Mouse (Mus musculus): ENCODE data around the gene Fam47e. TPM values are rescaled to one million over a fixed set of nuclear protein-coding genes. Genes with fewer than 3 reads are reported as not detected.

Gene Fam47e
- polyA plus RNA-seq, 1 experiment from 2014 or later = 0.18 TPM

DNA sequence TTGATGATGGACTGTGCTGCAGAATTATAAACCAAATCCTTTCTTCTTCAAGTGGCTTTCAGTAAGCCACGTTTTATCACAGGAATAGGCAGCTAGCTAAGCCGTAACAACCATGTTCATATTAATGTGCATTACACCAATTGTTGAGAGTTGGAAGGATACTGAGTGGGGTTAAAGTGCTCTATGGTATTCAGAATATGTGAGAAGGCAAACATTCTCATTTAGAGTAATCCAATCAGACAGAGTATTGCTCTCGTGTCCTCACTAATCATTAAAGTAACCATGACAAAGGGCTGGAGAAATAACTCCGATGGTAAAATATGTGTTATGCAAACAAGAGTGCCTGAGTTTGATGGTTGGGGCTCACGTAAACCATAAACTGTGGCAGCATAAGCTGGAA, 67.0 kb downstream of the Fam47e start:
- Histone ChIP-seq H3K36me3 (ENCODE audit: control insufficient read depth, insufficient read depth, low read length) (no peaks in the 10 kb centered on the region), H3K4me1 (ENCODE audit: control insufficient read depth, insufficient read depth, low read length) (no peaks in the 10 kb centered on the region), H3K9ac (ENCODE audit: low read depth, low read length) (no peak overlapping the region), H3K4me3 (ENCODE audit: low read length) (no peak overlapping the region), H3K9me3 (ENCODE audit: control insufficient read depth, low read length) (no peaks in the 10 kb centered on the region), H3K27ac (ENCODE audit: low read length) (no peak overlapping the region), H3K27me3 (replicated peaks; ENCODE audit: control insufficient read depth, insufficient read depth, low read length) (no peaks in the 10 kb centered on the region), H3K4me2 (ENCODE audit: low read depth, low read length) (no peak overlapping the region)
- 49% methylated on average over 5 of the region's 5 CpGs for WGBS
- ATAC-seq = no peak

DNA sequence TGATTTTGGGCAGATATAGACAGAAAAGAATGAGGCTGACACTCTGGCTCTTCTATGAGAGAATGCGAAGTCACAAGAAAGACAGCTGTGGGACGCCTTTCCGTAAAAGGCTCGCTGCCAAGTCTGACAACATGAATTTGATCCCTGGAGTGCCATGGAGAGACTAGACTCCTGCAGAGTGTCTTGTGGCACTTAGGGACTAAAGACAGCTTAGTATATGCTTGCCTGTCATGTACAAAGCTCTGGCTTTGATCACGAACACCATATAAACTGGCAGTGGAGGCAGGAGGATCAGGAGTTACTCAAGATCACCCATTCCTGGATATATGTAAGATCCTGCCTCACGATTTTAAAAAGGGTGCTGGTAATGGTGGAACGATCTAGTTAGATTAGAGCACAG, 73.0 kb downstream of the Fam47e start:
- Histone ChIP-seq H3K27me3 (replicated peaks; ENCODE audit: control insufficient read depth, insufficient read depth, low read length) (no peaks in the 10 kb centered on the region), H3K4me2 (ENCODE audit: low read depth, low read length) (no peak overlapping the region), H3K4me1 (ENCODE audit: control insufficient read depth, insufficient read depth, low read length) (no peaks in the 10 kb centered on the region), H3K36me3 (ENCODE audit: control insufficient read depth, insufficient read depth, low read length) (no peaks in the 10 kb centered on the region), H3K4me3 (ENCODE audit: low read length) (no peak overlapping the region), H3K27ac (ENCODE audit: low read length) (no peak overlapping the region), H3K9me3 (ENCODE audit: control insufficient read depth, low read length) (no peaks in the 10 kb centered on the region), H3K9ac (ENCODE audit: low read depth, low read length) (no peak overlapping the region)
- WGBS = 57% methylated on average over 7 of the region's 7 CpGs
- ATAC-seq = no peak

DNA sequence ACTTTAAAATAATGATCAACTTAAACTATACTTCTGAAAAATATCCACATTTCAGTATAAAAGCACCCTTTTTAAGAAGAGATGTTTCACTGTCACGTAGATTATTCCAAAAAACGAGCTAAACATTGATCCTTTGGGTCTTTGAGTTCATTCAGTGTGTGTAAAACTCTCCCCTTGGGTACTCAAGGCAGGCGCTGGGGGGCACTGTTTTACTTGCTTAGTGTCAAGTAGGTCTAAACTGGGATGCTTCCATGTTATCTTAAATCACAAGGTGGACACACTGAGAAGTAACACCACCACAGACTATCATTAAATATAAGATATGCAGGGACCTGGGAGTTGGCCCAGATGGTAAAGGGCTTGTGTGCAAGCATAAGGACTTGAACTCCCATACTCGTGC, 78.7 kb downstream of the Fam47e start:
- 63% methylated on average over 4 of the region's 4 CpGs for WGBS
- Histone ChIP-seq H3K4me2 (ENCODE audit: low read depth, low read length) (no peak overlapping the region), H3K27ac (ENCODE audit: low read length) (no peak overlapping the region), H3K4me3 (ENCODE audit: low read length) (no peak overlapping the region), H3K9ac (ENCODE audit: low read depth, low read length) (no peak overlapping the region), H3K36me3 (ENCODE audit: control insufficient read depth, insufficient read depth, low read length) (no peaks in the 10 kb centered on the region), H3K9me3 (ENCODE audit: control insufficient read depth, low read length) (no peaks in the 10 kb centered on the region), H3K27me3 (replicated peaks; ENCODE audit: control insufficient read depth, insufficient read depth, low read length) (no peaks in the 10 kb centered on the region), H3K4me1 (ENCODE audit: control insufficient read depth, insufficient read depth, low read length) (no peaks in the 10 kb centered on the region)
- no peak for ATAC-seq

DNA sequence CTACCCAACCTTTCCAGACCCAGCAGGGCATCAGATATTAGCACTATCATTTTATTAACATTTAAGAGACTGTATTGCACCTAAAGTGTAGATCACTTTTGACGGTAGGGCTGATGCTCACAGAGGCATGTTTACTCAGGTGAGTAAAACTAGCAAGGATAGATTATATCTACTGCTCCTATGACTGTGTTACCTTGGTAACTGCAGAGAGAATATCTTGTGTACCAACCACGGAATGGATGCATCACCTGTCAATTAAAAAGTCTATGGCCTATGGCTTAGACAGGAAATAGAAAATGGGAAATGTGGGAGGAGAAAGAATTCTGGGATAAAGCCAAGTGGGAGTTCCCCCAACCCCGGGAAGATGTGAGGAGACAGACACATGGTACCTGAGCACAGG, 80.0 kb downstream of the Fam47e start:
- Histone ChIP-seq H3K9me3 (ENCODE audit: control insufficient read depth, low read length) (no peaks in the 10 kb centered on the region), H3K4me3 (ENCODE audit: low read length) (no peak overlapping the region), H3K36me3 (ENCODE audit: control insufficient read depth, insufficient read depth, low read length) (no peaks in the 10 kb centered on the region), H3K9ac (ENCODE audit: low read depth, low read length) (no peak overlapping the region), H3K27ac (ENCODE audit: low read length) (no peak overlapping the region), H3K27me3 (replicated peaks; ENCODE audit: control insufficient read depth, insufficient read depth, low read length) (no peaks in the 10 kb centered on the region), H3K4me2 (ENCODE audit: low read depth, low read length) (no peak overlapping the region), H3K4me1 (ENCODE audit: control insufficient read depth, insufficient read depth, low read length) (no peaks in the 10 kb centered on the region)
- 65% methylated on average over 3 of the region's 3 CpGs for WGBS
- no peak for ATAC-seq

DNA sequence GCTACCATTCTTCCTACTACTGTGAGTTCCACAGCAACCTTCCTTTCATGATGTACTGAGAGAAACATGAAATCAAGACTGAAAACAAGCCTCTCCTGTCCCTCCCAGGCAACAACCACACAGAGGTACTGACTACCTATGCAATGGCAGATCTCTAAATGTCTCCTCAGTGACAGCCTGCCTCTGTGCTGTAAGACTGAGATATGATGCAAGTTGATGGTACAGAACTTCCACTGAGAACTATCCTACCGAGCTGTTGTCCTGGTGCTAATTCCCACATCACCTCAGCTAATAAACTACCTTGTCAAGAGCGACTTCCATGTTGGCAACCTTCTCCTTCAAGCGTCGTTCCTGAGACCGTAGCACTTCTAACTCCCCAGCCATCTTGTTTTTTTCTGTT, 81.0 kb downstream of the Fam47e start:
- no peak overlapping the region for H3K27ac ChIP-seq (ENCODE audit: low read length)
- no peaks in the 10 kb centered on the region for H3K9me3 ChIP-seq (ENCODE audit: control insufficient read depth, low read length)
- H3K9ac ChIP-seq (ENCODE audit: low read depth, low read length) = no peak overlapping the region
- ATAC-seq = no peak
- no peak overlapping the region for H3K4me2 ChIP-seq (ENCODE audit: low read depth, low read length)
- no peaks in the 10 kb centered on the region for H3K36me3 ChIP-seq (ENCODE audit: control insufficient read depth, insufficient read depth, low read length)
- WGBS = 87% methylated on average over 5 of the region's 5 CpGs
- no peaks in the 10 kb centered on the region for H3K4me1 ChIP-seq (ENCODE audit: control insufficient read depth, insufficient read depth, low read length)
- H3K4me3 ChIP-seq (ENCODE audit: low read length) = no peak overlapping the region
- H3K27me3 ChIP-seq (replicated peaks; ENCODE audit: control insufficient read depth, insufficient read depth, low read length) = no peaks in the 10 kb centered on the region

DNA sequence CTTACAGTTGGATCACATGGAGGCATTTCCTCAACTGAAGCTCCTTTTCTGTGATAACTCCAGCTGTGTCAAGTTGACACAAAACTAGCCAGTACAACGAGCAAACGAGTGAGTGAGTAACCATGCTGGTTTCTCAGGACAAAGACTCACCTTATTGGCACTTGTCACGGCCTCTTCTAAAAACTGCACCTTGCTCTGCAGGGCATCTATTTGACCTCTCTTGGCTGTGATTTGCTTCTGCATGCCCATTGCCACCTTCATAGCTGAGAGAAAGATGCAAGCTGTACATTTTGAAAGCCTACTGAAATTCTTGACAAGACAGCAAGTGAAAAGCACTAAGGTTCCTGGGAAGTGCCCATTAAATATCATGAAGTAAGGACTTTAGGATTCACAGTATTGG, 86.0 kb downstream of the Fam47e start:
- no peaks in the 10 kb centered on the region for H3K27me3 ChIP-seq (replicated peaks; ENCODE audit: control insufficient read depth, insufficient read depth, low read length)
- no peaks in the 10 kb centered on the region for H3K4me1 ChIP-seq (ENCODE audit: control insufficient read depth, insufficient read depth, low read length)

More for the DNA sequence above, 86.0 kb downstream of the Fam47e start:
- H3K4me2 ChIP-seq (ENCODE audit: low read depth, low read length) = no peak overlapping the region
- H3K27ac ChIP-seq (ENCODE audit: low read length) = no peak overlapping the region
- no peak overlapping the region for H3K9ac ChIP-seq (ENCODE audit: low read depth, low read length)
- no peak overlapping the region for H3K4me3 ChIP-seq (ENCODE audit: low read length)
- H3K9me3 ChIP-seq (ENCODE audit: control insufficient read depth, low read length) = no peaks in the 10 kb centered on the region
- no peak for ATAC-seq
- 89% methylated on average over 3 of the region's 3 CpGs for WGBS
- no peaks in the 10 kb centered on the region for H3K36me3 ChIP-seq (ENCODE audit: control insufficient read depth, insufficient read depth, low read length)

Other genes with a start within 250 kb of the Fam47e start
- 32.8 and 35.8 TPM in 2 replicates for gene Sdad1, start 244.6 kb upstream of the Fam47e start, polyA plus RNA-seq (2015; fragmentation: Nextera tagmentation; extraction: Ambion mirVana)
- 0.16 TPM in 1 of 2 replicates, not detected in the other for gene Cxcl9, start 227.0 kb upstream of the Fam47e start, polyA plus RNA-seq (2015; fragmentation: Nextera tagmentation; extraction: Ambion mirVana)
- gene Art3, start 223.2 kb upstream of the Fam47e start, polyA plus RNA-seq (2015; fragmentation: Nextera tagmentation; extraction: Ambion mirVana) = 4.4 and 5.6 TPM in 2 replicates
- 2.0 and 3.3 TPM in 2 replicates for gene Cxcl10, start 206.2 kb upstream of the Fam47e start, polyA plus RNA-seq (2015; fragmentation: Nextera tagmentation; extraction: Ambion mirVana)
- gene Nup54, start 119.8 kb upstream of the Fam47e start, polyA plus RNA-seq (2015; fragmentation: Nextera tagmentation; extraction: Ambion mirVana) = 39.1 and 53.0 TPM in 2 replicates
- gene Scarb2, start 48.2 kb upstream of the Fam47e start, polyA plus RNA-seq (2015; fragmentation: Nextera tagmentation; extraction: Ambion mirVana) = 12.9 and 13.5 TPM in 2 replicates
- 37.0 and 38.1 TPM in 2 replicates for gene Stbd1, start 48.0 kb downstream of the Fam47e start, polyA plus RNA-seq (2015; fragmentation: Nextera tagmentation; extraction: Ambion mirVana)
- gene Ccdc158, start 120.2 kb downstream of the Fam47e start, polyA plus RNA-seq (2015; fragmentation: Nextera tagmentation; extraction: Ambion mirVana) = 0.88 and 1.2 TPM in 2 replicates
- gene Shroom3, start 128.4 kb downstream of the Fam47e start, polyA plus RNA-seq (2015; fragmentation: Nextera tagmentation; extraction: Ambion mirVana) = 6.0 and 6.4 TPM in 2 replicates

Data from intestine, embryonic 16.5 days (tissue).